Mouse (Mus musculus) 416B (cell line): ENCODE results near the gene Gm4744.
"Not testable (repeated sequence)": the region's sequence is repeated elsewhere in the genome, so short reads cannot be mapped to it uniquely, and the experiment has no call there.

ENCODE experiments used
- DNase-seq: peaks from one replicate; pipeline ENCODE4 v3.0.0; 2011; ENCODE audit warnings: low read depth

Gene Gm4744

DNA sequence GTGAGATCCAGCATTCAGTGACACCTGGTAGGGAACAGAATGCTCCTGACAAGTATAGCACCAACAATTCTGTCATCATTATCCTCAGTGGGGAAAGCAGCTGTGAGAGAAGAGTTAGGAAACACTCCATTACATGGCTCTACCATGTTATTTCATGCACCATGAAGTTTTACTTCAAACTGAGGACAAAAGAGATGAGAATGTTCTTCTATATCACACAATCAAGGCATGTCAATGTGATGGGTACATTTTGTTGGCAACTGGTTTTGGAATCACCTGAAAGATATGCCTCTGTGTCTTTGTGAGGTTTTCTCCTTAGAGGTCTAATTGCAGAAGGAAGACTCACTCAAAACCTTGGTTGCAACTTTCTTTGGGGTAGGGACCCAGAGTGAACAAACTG, at the start of gene Gm4744:
Gm4744 (minus strand) TSS at position 101 of the 400 bp plus-strand sequence.
- no peak for DNase-seq

DNA sequence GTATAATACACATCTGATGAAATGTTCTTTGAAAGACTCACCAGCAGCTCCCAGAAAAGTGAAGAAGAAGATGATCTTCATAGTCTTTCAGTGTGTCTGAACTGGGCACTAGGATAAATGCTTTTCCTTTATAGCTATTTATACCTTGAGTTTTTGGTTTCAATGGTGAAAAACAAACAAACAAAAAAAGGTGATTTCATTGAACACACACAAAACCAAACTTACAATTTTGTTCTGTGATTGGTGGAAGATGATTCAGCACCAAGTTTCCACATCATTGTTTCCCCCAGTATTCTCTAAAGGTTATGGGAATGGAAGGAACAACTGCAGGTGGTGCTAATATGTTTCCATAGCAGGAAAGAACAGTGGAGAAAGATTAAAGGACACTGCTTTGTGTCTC, 47.7 kb upstream of the Gm4744 start, which contains the start of gene Gm2663:
Gm2663 (minus strand) TSS at position 101 of the 400 bp plus-strand sequence.
- not testable (repeated sequence) for DNase-seq

DNA sequence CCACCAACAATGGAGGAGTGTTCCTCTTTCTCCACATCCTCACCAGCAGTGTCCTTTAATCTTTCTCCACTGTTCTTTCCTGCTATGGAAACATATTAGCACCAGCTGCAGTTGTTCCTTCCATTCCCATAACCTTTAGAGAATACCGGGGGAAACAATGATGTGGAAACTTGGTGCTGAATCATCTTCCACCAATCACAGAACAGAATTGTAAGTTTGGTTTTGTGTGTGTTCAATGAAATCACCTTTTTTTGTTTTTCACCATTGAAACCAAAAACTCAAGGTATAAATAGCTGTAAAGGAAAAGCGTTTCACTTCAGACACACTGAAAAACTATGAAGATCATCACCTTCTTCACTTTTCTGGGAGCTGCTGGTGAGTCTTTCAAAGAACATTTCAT, 12.8 kb upstream of the Gm4744 start, which contains the start of gene 1810009J06Rik:
1810009J06Rik (plus strand) TSS at position 301 of the 400 bp plus-strand sequence.
- DNase-seq = not testable (repeated sequence)

DNA sequence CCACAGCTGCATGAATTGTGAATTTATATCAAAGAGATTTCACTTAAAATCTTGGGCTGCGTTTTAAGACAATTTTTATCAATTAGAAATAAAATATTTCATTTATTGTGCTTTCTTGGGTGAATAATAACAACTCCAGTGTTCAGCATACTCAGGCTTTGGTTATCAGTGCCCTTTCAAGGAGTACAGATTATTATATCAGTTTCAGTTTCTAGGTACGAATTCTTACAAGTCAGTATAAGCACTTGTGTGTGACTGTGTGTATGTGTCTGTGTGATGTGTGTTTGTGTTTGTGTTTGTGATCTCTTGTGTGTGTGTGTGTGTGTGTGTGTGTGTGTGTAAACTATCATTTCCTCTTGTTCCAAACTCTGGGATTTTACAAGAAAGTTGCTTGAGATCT, 2.0 kb upstream of the Gm4744 start:
- no peak for DNase-seq

DNA sequence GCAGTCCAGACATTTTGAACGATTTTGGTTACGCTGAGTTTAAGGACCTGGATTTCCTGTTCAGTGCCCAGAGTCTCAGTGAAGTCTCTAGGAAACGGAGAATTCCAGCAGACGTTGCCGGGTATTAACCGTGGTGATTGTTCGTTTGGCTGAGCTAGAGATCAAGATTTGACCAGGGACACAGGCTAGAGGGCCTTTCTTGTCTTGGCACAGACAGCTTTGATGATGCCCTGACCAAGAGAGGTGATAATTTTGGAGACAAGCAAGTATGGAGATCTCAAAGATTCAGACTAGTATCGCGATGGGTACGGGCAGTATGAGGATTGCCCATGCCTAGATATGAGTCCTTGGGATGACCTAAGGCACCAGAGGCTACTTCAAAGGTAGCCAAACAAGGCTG, 11.2 kb downstream of the Gm4744 start, which contains the start of gene 1700074P13Rik:
1700074P13Rik (minus strand) TSS at position 101 of the 400 bp plus-strand sequence.
- no peak for DNase-seq

DNA sequence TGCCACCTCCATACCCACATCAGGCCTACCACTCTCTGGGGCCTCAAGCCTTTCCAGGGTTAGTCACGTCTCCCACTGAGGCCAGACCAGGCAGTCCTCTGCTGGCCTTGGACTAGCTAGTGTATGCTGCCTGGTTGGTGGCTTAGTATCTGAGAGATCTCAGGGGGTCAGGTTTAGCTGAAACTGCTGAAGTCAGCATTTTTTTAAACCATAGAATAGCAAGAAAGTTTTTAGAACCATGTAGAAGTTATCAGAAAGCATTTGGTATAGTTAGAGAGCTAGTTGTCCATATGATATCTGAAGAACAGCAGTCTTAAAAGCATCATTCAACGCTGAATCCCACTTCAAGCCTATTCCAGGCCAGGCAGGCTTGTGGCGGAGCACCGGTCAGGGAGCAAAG, 31.7 kb downstream of the Gm4744 start:
- no peak for DNase-seq

DNA sequence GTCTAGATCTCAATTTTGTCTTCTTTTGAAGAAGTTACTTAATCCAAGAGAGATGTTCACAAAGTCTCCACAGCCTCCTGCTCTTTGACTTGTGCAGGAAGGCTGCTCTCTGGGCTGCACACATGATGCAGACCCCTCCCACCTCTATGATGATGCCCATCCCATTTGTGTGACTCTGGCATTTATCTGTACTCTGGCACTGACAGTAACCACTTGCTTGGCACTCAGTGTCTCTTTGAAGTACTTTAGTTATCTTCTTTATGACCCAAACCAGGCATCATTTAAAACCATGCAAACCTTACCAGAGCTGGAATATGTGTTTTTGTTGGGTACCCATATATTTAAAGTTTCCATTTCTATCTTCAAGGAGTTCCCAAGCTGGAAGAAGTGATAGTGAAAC, 51.4 kb downstream of the Gm4744 start, which contains the start of gene Prss58:
Prss58 (minus strand) TSS at position 101 of the 400 bp plus-strand sequence.
- DNase-seq = no peak
